Mouse (Mus musculus): ENCODE results near the gene Anapc1. TPM values are rescaled to one million over a fixed set of nuclear protein-coding genes. Genes with fewer than 3 reads are reported as not detected.

The Anapc1 gene
- polyA plus RNA-seq (2012; rRNA removed) = 37.7 and 54.2 TPM in 2 replicates

DNA sequence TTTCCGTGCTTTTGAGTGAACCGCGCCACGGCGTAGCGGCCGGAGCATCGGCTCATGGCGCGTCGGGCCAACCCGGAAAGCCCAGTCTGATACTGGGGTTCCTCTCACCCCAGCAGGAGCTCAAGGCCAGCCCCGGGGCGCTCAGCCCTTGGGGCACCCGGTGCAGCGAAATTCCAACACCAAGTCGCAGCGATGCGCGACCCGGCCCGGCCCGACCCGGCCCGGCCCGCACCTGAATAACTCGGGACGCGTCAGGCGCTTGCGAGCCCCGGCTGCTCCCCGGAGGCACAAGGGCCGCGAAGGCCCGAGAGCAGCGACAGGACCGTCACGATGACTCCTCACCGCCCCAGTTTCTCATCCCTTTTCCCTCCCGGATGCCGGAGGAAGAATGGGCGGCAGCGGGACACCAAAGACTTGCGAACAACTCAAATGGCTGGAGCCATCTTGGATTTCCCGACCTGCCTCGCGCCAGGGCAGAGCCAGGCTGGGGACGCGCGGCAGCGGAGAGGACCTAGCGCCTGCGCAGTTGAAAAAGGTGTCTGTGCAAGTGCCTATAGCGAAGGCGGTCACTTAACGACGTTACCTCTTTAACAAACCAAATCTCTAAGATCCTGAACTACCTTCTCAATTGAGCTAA is at the start of gene Anapc1:
Gene Anapc1 (minus strand): TSS at position 471 of the 637 bp plus-strand sequence.

GRCm38 (mm10) chr2:128698693-128699181 is 11.5 kb upstream of the Anapc1 start, which contains the start of gene Mertk:
Gene Mertk (plus strand): TSS chr2:128698956.

DNA sequence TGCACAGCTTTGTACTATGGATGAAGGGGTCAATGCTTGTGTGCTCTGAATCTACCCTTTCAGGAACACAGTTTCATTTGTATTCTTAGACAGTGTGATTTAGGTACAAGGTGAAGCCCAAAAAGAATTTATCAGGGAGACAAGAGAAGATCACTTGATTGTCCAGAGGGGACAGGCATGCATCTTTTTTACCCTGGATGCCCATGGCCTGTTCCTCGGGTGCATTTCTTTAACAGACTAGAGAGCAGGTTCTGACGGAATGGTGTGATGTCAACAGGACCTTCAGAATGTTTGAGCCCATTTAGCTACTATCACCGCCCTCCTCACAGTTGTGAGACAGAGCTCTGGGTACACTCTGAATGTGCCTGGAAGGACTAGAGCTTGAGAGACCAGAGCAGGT is 96.3 kb downstream of the Anapc1 start, which contains the start of gene Spdye4c:
Gene Spdye4c (plus strand): TSS at position 301 of the 400 bp plus-strand sequence.

Other genes starting within 250 kb of the Anapc1 start
- gene Spdye4c, start 96.2 kb downstream of the Anapc1 start, polyA plus RNA-seq (2012; rRNA removed) = not detected in 2 replicates
- 2.5 and 3.2 TPM in 2 replicates for gene Mertk, start 11.6 kb upstream of the Anapc1 start, polyA plus RNA-seq (2012; rRNA removed)
- 14.2 and 15.5 TPM in 2 replicates for gene Tmem87b, start 130.7 kb upstream of the Anapc1 start, polyA plus RNA-seq (2012; rRNA removed)
- gene Fbln7, start 175.6 kb upstream of the Anapc1 start, polyA plus RNA-seq (2012; rRNA removed) = 5.8 and 7.6 TPM in 2 replicates

Data from ovary, adult 2 months (tissue).